Mouse (Mus musculus): Measurements from ENCODE around the gene Sh3gl2.

Gene Sh3gl2

GRCm38 (mm10) chr4:85420429-85420828 lies 215.5 kb downstream of the Sh3gl2 start:
- no peak for DNase-seq

- no peak for DNase-seq
Measured at GRCm38 (mm10) chr4:85426211-85426610, 221.3 kb downstream of the Sh3gl2 start.

- no peak for DNase-seq
Measured at GRCm38 (mm10) chr4:85432786-85433185, 227.9 kb downstream of the Sh3gl2 start.

GRCm38 (mm10) chr4:85434734-85435133 lies 229.8 kb downstream of the Sh3gl2 start:
- no peak for DNase-seq

- no peak for DNase-seq
Measured at GRCm38 (mm10) chr4:85438813-85439212, 233.9 kb downstream of the Sh3gl2 start.

GRCm38 (mm10) chr4:85483586-85483985 lies 278.7 kb downstream of the Sh3gl2 start:
- no peak for DNase-seq

- no peak for DNase-seq
Measured at GRCm38 (mm10) chr4:85486316-85486946, 281.5 kb downstream of the Sh3gl2 start.

- DNase-seq, result no peak
Measured at GRCm38 (mm10) chr4:85505718-85506117, 300.8 kb downstream of the Sh3gl2 start.

- DNase-seq, result no peak
Measured at GRCm38 (mm10) chr4:85506976-85507375, 302.1 kb downstream of the Sh3gl2 start.

GRCm38 (mm10) chr4:85507491-85507890 lies 302.6 kb downstream of the Sh3gl2 start:
- DNase-seq, result no peak

- no peak for DNase-seq
Measured at GRCm38 (mm10) chr4:85513288-85513687, 308.4 kb downstream of the Sh3gl2 start.

GRCm38 (mm10) chr4:85513792-85514191 lies 308.9 kb downstream of the Sh3gl2 start, which contains the start of gene Adamtsl1:
Adamtsl1 (plus strand) TSS chr4:85514172.
- DNase-seq, result no peak

GRCm38 (mm10) chr4:85514205-85514681 lies 309.3 kb downstream of the Sh3gl2 start:
- DNase-seq, result no peak

- no peak for DNase-seq
Measured at GRCm38 (mm10) chr4:85526966-85527566, 322.1 kb downstream of the Sh3gl2 start.

GRCm38 (mm10) chr4:85529852-85530251 lies 324.9 kb downstream of the Sh3gl2 start:
- DNase-seq, result no peak

- no peak for DNase-seq
Measured at GRCm38 (mm10) chr4:85539677-85540076, 334.8 kb downstream of the Sh3gl2 start.

- no peak for DNase-seq
Measured at GRCm38 (mm10) chr4:85543221-85543620, 338.3 kb downstream of the Sh3gl2 start.

- no peak for DNase-seq
Measured at GRCm38 (mm10) chr4:85554696-85555095, 349.8 kb downstream of the Sh3gl2 start.

GRCm38 (mm10) chr4:85559753-85560152 lies 354.8 kb downstream of the Sh3gl2 start:
- no peak for DNase-seq

GRCm38 (mm10) chr4:85585426-85585825 lies 380.5 kb downstream of the Sh3gl2 start:
- DNase-seq, result no peak

- DNase-seq, result no peak
Measured at GRCm38 (mm10) chr4:85588928-85589327, 384.0 kb downstream of the Sh3gl2 start.

- DNase-seq, result no peak
Measured at GRCm38 (mm10) chr4:85591037-85591436, 386.1 kb downstream of the Sh3gl2 start.

- no peak for DNase-seq
Measured at GRCm38 (mm10) chr4:85594159-85594558, 389.2 kb downstream of the Sh3gl2 start.

- DNase-seq, result no peak
Measured at GRCm38 (mm10) chr4:85613331-85613730, 408.4 kb downstream of the Sh3gl2 start.

GRCm38 (mm10) chr4:85618746-85619145 lies 413.8 kb downstream of the Sh3gl2 start:
- no peak for DNase-seq
